Mouse (Mus musculus): Measurements from ENCODE around the gene Cys1. TPM values are rescaled to one million over a fixed set of nuclear protein-coding genes. Genes with fewer than 3 reads are reported as not detected.
"Not testable (repeated sequence)": the region's sequence is repeated elsewhere in the genome, so short reads cannot be mapped to it uniquely, and the experiment has no call there.

Gene Cys1
- polyA plus RNA-seq, 1 experiment from 2014 or later = 1.2 TPM

GRCm38 (mm10) chr12:24642370-24642802, 39.2 kb downstream of the Cys1 start:
- Histone ChIP-seq H3K9me3 (replicated peaks; ENCODE audit: control insufficient read depth, low read length) (no peaks in the 10 kb centered on the region), H3K36me3 (ENCODE audit: control insufficient read depth, insufficient read depth, low read length) (no peaks in the 10 kb centered on the region), H3K4me1 (ENCODE audit: control insufficient read depth, insufficient read depth, low read length) (0 out of 2 replicates have a peak, but pooled peaks cover 7% of the 10 kb centered on the region), H3K4me2 (ENCODE audit: low read length) (no peak overlapping the region), H3K4me3 (ENCODE audit: low read depth, low read length) (no peak overlapping the region), H3K27me3 (replicated peaks; ENCODE audit: control insufficient read depth, insufficient read depth, low read length) (no peaks in the 10 kb centered on the region), H3K27ac (ENCODE audit: low read depth, low read length) (no peak overlapping the region), H3K9ac (ENCODE audit: low read length) (no peak overlapping the region)
- ATAC-seq (peak; percentile 90), DNase-seq (ENCODE audit: low spot score) (peak; percentile 83)
- WGBS = 33% methylated on average over 4 of the region's 4 CpGs

DNA sequence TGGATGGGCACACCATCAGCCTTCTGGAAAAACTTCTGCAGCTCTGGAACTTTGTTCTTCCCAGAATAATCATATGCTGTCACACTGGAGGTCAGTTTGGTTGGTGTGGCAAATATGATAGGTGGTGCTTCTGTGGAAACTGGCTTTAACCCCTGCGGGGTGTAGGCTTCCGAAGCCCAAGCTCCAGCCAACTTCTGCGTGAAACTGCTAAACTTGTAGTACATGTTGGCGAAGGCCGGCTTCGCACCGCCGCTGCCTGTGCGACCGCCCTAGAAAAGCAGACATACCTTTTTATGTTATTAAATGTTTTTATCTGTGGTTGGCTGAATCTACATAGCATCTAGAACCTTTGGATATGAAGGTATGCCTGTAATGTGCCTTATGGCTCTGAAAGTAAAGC, 42.8 kb downstream of the Cys1 start:
- not testable (repeated sequence) for H3K4me3 ChIP-seq (ENCODE audit: low read depth, low read length); ATAC-seq; H3K9ac ChIP-seq (ENCODE audit: low read length); H3K36me3 ChIP-seq (ENCODE audit: control insufficient read depth, insufficient read depth, low read length); DNase-seq (ENCODE audit: low spot score); H3K4me1 ChIP-seq (ENCODE audit: control insufficient read depth, insufficient read depth, low read length); H3K27me3 ChIP-seq (replicated peaks; ENCODE audit: control insufficient read depth, insufficient read depth, low read length); H3K27ac ChIP-seq (ENCODE audit: low read depth, low read length); H3K9me3 ChIP-seq (replicated peaks; ENCODE audit: control insufficient read depth, low read length); H3K4me2 ChIP-seq (ENCODE audit: low read length)
- 96% methylated on average over 10 of the region's 10 CpGs for WGBS

DNA sequence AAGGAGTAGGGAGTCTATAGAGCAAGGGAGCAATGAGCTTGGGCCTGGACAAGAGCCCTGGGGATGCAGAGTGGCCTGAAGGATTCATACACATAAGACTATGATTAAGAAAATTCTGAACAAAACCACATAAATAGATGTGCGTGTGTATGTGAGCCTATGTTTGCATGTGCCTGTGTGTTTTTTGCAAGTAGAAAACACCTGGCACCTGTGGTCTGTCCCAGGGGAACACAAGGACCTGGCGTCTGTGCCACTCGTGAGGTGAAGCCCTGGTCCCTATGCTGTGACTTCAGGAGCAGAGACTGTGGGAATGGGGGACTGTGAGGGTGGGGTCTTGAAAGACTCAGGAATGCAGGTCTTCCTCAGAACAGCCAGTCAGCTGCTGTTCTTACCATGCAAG, 47.0 kb downstream of the Cys1 start:
- H3K36me3 ChIP-seq (ENCODE audit: control insufficient read depth, insufficient read depth, low read length) = no peaks in the 10 kb centered on the region
- no peaks in the 10 kb centered on the region for H3K27me3 ChIP-seq (replicated peaks; ENCODE audit: control insufficient read depth, insufficient read depth, low read length)
- no peak overlapping the region for H3K27ac ChIP-seq (ENCODE audit: low read depth, low read length)
- H3K4me2 ChIP-seq (ENCODE audit: low read length) = no peak overlapping the region
- no peak for DNase-seq (ENCODE audit: low spot score)
- no peak overlapping the region for H3K4me3 ChIP-seq (ENCODE audit: low read depth, low read length)
- no peaks in the 10 kb centered on the region for H3K4me1 ChIP-seq (ENCODE audit: control insufficient read depth, insufficient read depth, low read length)
- WGBS = 90% methylated on average over 3 of the region's 3 CpGs
- no peaks in the 10 kb centered on the region for H3K9me3 ChIP-seq (replicated peaks; ENCODE audit: control insufficient read depth, low read length)
- no peak for ATAC-seq
- H3K9ac ChIP-seq (ENCODE audit: low read length) = no peak overlapping the region

DNA sequence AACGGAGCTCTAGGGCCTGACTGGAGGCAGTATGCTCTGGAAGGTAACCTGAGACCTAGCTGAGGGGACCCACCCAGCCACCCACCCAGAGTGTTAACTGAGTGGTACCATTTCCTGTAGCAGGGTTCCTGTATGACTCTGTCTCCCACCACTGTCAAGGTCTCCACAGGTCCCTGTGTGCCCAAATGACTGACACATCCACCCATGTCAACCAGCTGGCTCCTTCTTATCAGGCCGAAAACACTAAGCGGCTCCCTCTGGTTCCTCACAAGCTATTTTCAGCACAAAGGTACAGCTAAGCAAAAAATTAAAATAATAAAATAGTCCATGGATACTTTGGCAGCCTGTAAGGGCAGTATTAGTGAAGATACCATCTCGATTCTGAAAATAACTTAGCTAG, 47.4 kb downstream of the Cys1 start:
- DNase-seq (ENCODE audit: low spot score) (no peak), ATAC-seq (no peak)
- Histone ChIP-seq H3K4me2 (ENCODE audit: low read length) (no peak overlapping the region), H3K27ac (ENCODE audit: low read depth, low read length) (no peak overlapping the region), H3K27me3 (replicated peaks; ENCODE audit: control insufficient read depth, insufficient read depth, low read length) (no peaks in the 10 kb centered on the region), H3K4me1 (ENCODE audit: control insufficient read depth, insufficient read depth, low read length) (no peaks in the 10 kb centered on the region), H3K36me3 (ENCODE audit: control insufficient read depth, insufficient read depth, low read length) (no peaks in the 10 kb centered on the region), H3K9me3 (replicated peaks; ENCODE audit: control insufficient read depth, low read length) (no peaks in the 10 kb centered on the region), H3K9ac (ENCODE audit: low read length) (no peak overlapping the region), H3K4me3 (ENCODE audit: low read depth, low read length) (no peak overlapping the region)
- WGBS = 88% methylated on average over 4 of the region's 4 CpGs

DNA sequence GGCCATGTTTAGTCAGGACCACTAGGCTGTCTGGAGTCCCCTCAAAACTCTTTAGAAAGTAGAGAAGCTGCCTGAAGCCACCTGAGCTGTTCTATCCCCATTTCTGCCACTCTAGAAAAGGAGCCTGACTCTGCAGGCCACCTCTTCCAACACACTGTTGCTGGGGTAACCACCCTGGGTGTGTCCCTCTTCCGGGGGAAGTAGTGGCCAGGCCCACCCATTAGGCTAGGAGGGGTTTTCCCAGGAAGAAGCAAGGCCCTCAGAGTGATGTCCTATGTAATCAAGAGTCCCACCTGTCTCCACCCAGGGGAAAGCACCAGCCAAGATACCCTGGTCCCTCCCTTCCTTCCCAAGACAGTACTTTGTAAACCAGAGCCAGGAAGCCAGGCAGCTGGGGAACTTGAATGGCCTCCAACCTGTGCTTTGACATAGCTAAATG, 47.8 kb downstream of the Cys1 start:
- ATAC-seq (no peak), DNase-seq (ENCODE audit: low spot score) (no peak)
- H3K9me3 ChIP-seq (replicated peaks; ENCODE audit: control insufficient read depth, low read length) = no peaks in the 10 kb centered on the region
- H3K36me3 ChIP-seq (ENCODE audit: control insufficient read depth, insufficient read depth, low read length) = no peaks in the 10 kb centered on the region
- no peaks in the 10 kb centered on the region for H3K27me3 ChIP-seq (replicated peaks; ENCODE audit: control insufficient read depth, insufficient read depth, low read length)
- H3K27ac ChIP-seq (ENCODE audit: low read depth, low read length) = no peak overlapping the region
- H3K4me3 ChIP-seq (ENCODE audit: low read depth, low read length) = no peak overlapping the region
- no peak overlapping the region for H3K9ac ChIP-seq (ENCODE audit: low read length)
- H3K4me1 ChIP-seq (ENCODE audit: control insufficient read depth, insufficient read depth, low read length) = no peaks in the 10 kb centered on the region
- WGBS = 78% methylated on average over 1 of the region's 1 CpGs
- no peak overlapping the region for H3K4me2 ChIP-seq (ENCODE audit: low read length)

GRCm38 (mm10) chr12:24632404-24632803, 49.2 kb downstream of the Cys1 start:
- Histone ChIP-seq H3K9me3 (replicated peaks; ENCODE audit: control insufficient read depth, low read length) (no peaks in the 10 kb centered on the region), H3K4me2 (ENCODE audit: low read length) (no peak overlapping the region), H3K27me3 (replicated peaks; ENCODE audit: control insufficient read depth, insufficient read depth, low read length) (no peaks in the 10 kb centered on the region), H3K4me3 (ENCODE audit: low read depth, low read length) (no peak overlapping the region), H3K4me1 (ENCODE audit: control insufficient read depth, insufficient read depth, low read length) (no peaks in the 10 kb centered on the region), H3K27ac (ENCODE audit: low read depth, low read length) (no peak overlapping the region), H3K9ac (ENCODE audit: low read length) (no peak overlapping the region), H3K36me3 (ENCODE audit: control insufficient read depth, insufficient read depth, low read length) (no peaks in the 10 kb centered on the region)
- no peak for ATAC-seq
- WGBS = 61% methylated on average over 4 of the region's 4 CpGs
- DNase-seq (ENCODE audit: low spot score) = no peak

- Histone ChIP-seq H3K4me3 (ENCODE audit: low read depth, low read length) (no peak overlapping the region), H3K4me1 (ENCODE audit: control insufficient read depth, insufficient read depth, low read length) (no peaks in the 10 kb centered on the region), H3K36me3 (ENCODE audit: control insufficient read depth, insufficient read depth, low read length) (no peaks in the 10 kb centered on the region), H3K27ac (ENCODE audit: low read depth, low read length) (no peak overlapping the region), H3K9ac (ENCODE audit: low read length) (no peak overlapping the region), H3K4me2 (ENCODE audit: low read length) (no peak overlapping the region), H3K27me3 (replicated peaks; ENCODE audit: control insufficient read depth, insufficient read depth, low read length) (no peaks in the 10 kb centered on the region), H3K9me3 (replicated peaks; ENCODE audit: control insufficient read depth, low read length) (no peaks in the 10 kb centered on the region)
- ATAC-seq (no peak), DNase-seq (ENCODE audit: low spot score) (peak; percentile 4)
- 85% methylated on average over 1 of the region's 1 CpGs for WGBS
These were observed 51.4 kb downstream of the Cys1 start for GRCm38 (mm10) chr12:24630220-24630619.

DNA sequence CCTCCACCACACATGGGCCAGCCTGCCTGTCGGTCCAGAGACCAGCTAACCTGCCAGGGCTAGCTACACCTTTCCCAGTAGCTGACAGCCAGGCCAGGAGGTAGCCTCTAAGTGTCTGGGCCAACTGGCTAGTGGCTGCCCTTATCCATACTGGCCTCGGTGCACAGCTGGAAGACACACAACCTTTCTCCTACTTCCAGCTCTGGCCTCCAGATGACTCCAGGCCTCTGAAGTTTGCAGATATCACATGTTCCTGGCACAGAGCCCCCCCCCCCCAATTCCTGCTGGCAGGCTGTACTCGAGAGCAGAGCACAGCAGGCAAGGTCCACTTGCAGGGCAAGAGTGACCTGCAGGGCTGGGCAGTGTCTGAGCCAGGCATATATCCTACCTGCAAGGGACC, 54.4 kb downstream of the Cys1 start:
- H3K4me3 ChIP-seq (ENCODE audit: low read depth, low read length) = no peak overlapping the region
- 69% methylated on average over 3 of the region's 3 CpGs for WGBS
- H3K36me3 ChIP-seq (ENCODE audit: control insufficient read depth, insufficient read depth, low read length) = no peaks in the 10 kb centered on the region
- no peak overlapping the region for H3K4me2 ChIP-seq (ENCODE audit: low read length)
- H3K27me3 ChIP-seq (replicated peaks; ENCODE audit: control insufficient read depth, insufficient read depth, low read length) = no peaks in the 10 kb centered on the region
- DNase-seq (ENCODE audit: low spot score) (no peak), ATAC-seq (no peak)
- no peak overlapping the region for H3K9ac ChIP-seq (ENCODE audit: low read length)
- H3K27ac ChIP-seq (ENCODE audit: low read depth, low read length) = no peak overlapping the region
- no peaks in the 10 kb centered on the region for H3K9me3 ChIP-seq (replicated peaks; ENCODE audit: control insufficient read depth, low read length)
- 0 out of 2 replicates have a peak, but pooled peaks cover 2% of the 10 kb centered on the region for H3K4me1 ChIP-seq (ENCODE audit: control insufficient read depth, insufficient read depth, low read length)

DNA sequence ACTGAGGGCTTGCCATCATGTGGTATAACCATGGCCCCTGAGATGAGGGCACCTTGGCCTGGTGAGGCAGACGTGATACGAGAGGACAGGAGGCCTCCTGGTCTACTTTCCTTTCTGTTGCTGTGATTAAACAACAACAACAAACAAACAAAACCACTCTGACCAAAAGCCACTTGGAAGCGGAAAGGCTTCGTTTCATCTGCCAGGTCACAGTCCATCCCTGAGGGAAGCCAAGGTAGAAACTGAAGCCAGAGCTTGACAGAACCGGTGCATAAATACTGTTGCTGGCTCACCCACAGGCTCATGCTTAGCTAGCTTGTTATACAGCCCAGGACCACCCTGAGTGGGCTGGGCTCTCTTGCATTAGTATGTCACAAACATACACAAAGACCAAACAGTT, 55.2 kb downstream of the Cys1 start:
- Histone ChIP-seq H3K36me3 (ENCODE audit: control insufficient read depth, insufficient read depth, low read length) (no peaks in the 10 kb centered on the region), H3K4me3 (ENCODE audit: low read depth, low read length) (no peak overlapping the region), H3K9ac (ENCODE audit: low read length) (no peak overlapping the region), H3K4me2 (ENCODE audit: low read length) (no peak overlapping the region), H3K9me3 (replicated peaks; ENCODE audit: control insufficient read depth, low read length) (no peaks in the 10 kb centered on the region), H3K27ac (ENCODE audit: low read depth, low read length) (no peak overlapping the region), H3K4me1 (ENCODE audit: control insufficient read depth, insufficient read depth, low read length) (0 out of 2 replicates have a peak, but pooled peaks cover 2% of the 10 kb centered on the region), H3K27me3 (replicated peaks; ENCODE audit: control insufficient read depth, insufficient read depth, low read length) (no peaks in the 10 kb centered on the region)
- ATAC-seq (no peak), DNase-seq (ENCODE audit: low spot score) (no peak)
- WGBS = 88% methylated on average over 5 of the region's 5 CpGs

Data from forebrain, embryonic 14.5 days (tissue).